Mouse (Mus musculus) spleen, postnatal 10 days (tissue): Measurements from ENCODE around the gene Fam83e.

ENCODE experiments used
- DNase-seq, 2 experiments: peaks; one replicate each; pipeline ENCODE4 v3.0.0; 2021 to 2022; ENCODE audit warnings: low spot score in 2 of 2

The Fam83e gene

DNA sequence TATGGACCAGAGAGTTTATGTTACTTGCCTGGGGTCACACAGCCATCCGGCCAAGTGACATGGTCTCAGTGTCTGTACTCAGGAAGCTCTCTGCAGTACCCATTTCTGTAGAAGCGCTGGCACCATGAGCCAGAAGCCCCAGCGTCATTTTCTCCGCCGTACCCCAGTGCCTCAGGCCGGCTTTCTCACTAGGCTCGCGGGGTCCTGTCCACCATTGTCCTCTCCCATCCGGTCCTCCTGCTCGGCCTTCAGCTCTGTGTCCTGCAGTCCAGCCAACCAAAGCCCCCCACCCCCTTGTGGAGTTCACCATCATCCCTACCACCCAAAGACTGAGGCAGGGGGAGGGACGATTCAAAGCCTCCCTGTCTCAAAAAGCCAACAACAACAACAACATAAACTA lies 19.4 kb upstream of the Fam83e start:
- no peak for DNase-seq

DNA sequence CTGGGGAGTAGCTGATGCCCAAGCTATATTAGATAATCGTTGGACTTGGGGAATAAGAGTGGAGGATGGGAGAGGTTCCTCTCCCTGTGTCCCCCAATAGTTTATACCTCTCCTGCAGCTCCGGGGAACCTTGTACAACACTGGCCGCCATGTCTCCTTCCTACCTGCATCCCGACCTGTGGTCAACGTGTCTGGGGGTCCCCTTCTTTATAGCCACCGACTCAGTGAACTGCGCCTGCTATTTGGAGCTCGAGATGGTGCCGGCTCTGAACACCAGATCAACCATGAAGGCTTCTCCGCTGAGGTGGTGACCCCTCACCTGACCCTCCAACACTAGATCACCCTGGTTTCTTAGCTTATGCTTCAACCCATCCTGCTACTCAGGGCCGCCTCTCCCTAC lies 18.7 kb upstream of the Fam83e start:
- no peak for DNase-seq

DNA sequence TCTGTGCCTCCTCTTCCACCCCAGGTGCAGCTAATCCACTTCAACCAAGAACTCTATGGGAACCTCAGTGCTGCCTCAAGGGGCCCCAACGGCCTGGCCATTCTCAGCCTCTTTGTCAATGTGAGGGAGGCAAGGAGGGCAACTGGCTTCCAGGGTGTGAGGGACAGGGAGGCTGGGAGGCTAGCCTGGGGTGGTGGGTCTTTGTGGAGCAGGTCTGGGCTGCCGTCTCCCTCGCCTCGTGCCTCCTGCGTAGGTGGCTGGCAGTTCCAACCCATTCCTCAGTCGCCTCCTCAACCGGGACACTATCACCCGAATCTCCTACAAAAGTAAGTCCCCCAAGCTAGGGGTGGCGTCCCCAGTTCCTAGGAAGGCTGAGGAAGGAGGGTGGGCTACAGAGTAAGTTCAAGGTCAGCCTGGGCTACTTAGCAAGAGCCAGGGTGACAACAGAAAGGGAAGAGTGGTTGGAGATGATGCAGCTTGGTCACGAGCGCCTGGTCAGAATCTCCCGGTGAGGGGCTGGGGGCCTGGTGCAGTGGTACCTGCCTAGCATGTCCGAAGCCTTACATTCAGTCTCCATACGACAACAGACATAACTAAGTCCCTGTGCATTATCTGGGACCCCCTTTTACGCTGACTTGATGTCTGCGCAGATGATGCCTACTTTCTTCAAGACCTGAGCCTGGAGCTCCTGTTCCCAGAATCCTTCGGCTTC lies 18.0 kb upstream of the Fam83e start:
- no peak for DNase-seq

DNA sequence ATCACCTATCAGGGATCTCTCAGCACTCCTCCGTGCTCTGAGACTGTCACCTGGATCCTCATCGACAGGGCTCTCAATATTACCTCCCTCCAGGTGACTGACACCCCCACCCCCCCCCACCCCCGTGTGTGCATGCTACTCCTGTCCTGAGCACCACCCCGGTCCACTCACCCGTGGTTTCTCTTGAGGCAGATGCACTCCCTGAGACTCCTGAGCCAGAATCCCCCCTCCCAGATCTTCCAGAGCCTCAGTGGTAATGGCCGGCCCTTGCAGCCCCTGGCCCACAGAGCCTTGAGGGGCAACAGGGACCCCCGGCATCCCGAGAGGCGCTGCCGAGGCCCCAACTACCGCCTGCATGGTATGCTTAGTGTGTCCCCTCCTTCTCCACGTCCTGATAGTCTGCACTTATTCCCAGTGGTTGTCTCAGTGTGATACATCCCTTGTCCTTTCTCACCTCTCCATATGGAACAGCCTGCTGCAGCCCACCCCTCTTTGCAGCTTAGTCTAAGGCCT lies 17.4 kb upstream of the Fam83e start:
- no peak for DNase-seq

DNA sequence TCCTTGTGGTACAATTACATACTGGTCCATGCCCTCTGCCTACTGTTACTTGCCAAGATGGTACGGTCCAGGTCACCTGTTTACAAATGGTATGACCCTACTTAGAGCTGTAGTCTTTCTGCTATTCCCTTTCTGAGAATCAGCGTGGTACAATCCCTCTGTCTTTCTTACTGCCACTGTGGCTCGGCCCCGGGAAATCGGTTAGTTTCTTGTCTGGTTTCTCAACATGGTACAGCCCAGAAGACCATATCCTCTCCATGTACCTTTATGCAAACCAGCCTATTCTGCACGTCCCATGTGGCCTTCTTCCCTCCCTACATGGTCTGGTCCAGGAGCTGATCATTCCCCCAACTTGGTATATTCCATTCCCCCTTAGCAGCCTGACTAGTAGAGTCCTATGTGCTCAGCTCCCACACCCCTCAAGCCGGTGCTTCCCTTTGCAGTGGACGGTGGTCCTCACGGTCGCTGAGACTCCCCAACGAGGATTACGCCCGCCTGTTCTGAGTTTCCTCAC lies 16.9 kb upstream of the Fam83e start:
- DNase-seq, result peak; percentile 38 to 59

DNA sequence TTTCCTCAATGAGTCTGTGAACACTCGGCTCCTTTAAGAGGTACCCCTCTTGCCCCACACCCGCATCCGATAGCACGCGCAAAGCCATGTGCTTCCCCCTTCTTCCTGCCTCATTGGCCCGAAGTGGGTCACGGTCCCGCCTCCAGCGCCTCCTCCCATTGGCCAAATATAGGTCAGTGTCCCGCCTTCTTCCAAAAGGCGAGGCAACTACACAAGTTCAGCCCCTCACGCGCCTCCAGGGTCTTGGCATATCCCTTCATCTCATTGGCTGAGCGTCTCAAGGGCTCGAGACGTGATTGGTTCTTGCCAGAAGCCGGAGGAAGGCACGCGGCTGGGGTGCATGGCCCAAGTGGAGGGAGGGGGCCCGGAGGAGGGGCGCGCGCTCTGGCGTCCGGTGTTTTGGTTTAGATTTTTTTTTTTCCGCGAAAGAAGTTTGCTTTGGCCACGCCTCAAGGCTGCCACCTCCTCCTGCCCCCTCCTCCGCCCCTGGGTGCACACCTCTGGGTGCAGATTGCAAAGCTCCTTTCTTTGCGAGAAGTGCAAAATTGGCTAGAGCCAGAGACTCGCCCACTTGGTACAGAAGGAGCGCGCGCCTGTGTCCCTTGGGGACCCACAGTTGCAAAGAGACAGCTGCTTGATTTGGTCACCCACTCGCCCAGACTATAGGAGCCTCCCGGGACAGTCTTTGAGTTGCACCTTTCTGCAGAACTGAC lies 16.1 kb upstream of the Fam83e start, which contains the start of gene Dbp:
Dbp (plus strand) TSS at position 359 of the 713 bp plus-strand sequence.
- DNase-seq, result peak; percentile 78 to 93

DNA sequence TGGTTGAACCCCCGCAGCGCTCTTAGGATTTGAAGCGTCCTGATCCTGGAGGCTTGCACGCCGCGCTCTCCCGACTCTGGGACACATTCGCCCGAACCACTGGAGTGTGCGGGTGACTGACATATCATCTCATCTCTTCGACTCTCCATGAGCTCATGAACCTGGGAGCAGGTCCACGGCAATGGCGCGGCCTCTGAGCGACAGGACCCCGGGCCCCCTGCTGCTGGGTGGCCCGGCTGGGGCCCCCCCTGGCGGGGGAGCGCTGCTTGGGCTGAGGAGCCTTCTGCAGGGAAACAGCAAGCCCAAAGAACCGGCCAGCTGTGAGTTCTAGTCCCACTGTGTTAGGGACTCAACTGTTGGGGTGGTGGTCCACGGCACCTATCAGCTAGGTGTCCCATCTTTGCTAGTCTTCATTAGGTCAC lies 15.6 kb upstream of the Fam83e start:
- DNase-seq, result no peak

DNA sequence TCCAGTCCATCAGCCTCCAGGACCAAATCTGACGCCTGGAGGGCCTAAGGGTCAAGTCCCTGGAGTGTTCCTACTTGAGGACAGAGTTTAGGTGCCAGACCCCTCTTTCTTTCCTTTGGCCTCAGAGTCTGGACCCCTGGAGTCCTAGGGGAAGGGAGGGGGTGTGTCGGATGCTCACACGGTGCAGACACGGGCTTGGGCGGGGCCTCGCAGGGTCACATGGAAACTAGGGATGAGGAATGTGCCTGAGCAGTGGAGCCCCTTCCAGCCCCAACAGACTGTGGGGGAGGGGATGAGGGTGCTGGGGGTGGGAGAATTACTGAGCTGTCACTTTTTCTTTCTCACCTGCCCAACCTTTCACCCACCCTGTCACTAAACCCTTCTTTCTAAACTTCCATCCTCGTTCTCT lies 15.1 kb upstream of the Fam83e start:
- peak; percentile 42 to 66 for DNase-seq

DNA sequence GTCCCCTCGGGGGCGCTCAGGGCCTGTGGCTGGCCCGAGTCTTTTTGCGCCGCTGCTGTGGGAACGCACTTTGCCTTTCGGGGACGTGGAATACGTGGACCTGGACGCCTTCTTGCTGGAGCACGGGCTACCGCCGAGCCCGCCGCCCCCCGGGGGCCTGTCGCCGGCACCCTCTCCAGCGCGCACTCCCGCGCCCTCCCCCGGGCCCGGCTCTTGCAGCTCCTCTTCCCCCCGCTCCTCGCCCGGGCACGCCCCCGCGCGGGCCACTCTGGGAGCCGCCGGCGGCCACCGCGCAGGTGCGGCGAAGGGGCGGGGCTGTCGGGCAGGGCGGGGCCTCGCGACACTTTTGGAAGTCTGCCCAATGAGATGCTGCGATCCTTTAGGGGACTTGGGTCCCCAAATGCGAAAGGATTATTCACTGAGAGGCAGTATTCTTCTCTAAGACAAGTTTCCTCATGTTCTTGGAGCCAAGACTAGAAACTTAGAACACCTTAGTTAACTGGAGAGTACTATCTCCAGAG lies 14.2 kb upstream of the Fam83e start:
- DNase-seq, result peak; percentile 73 to 88

DNA sequence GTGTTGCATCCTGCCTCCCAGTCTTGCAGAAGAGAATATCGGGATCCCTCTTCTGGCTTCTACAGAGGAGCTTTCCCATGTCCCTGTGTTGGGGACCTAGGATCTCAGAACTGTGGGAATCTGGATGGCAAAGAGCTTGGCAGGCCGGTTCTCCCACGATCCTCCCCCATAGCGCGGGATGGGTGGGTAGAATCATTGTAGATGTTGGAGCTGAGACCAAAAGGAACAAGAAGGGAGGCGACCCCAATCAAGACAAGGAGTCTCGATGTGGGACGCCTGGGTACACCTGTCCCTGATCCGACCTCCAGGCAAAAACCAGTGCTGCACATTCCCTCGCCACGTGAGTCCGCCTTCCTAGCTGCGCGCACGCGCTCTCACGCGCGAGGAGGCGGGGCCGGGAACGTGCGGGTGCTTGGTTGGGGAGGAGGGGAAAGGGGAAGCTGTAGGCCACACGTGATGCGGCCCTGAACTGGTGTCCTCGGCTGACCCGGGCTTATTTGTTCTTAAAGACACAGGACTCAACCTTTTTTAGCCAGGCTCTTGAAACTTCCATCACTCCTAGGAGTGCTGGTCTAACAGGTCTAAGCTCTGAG lies 13.5 kb upstream of the Fam83e start:
- DNase-seq, result peak; percentile 72 to 89

DNA sequence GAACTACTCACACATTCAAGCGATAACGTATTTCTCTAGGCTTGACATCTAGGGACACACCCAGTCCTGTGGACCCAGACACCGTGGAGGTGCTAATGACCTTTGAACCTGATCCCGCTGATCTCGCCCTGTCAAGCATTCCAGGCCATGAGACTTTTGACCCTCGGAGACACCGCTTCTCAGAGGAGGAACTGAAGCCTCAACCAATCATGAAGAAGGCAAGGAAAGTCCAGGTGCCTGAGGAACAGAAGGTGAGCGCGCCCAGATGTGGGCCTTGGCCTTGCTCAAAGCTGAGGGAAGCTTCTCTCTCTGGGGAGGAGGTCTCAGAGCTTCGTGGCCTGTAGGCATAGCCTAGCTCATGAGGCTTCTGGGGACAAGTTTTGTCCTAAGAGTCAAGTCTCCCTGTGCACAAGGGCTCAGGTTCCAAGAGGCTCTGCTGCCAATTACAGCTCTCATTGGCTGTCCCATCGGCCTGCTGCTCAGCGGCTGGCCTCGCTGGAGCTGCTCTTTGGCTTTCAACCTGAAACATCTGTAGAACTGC lies 12.7 kb upstream of the Fam83e start:
- no peak for DNase-seq

DNA sequence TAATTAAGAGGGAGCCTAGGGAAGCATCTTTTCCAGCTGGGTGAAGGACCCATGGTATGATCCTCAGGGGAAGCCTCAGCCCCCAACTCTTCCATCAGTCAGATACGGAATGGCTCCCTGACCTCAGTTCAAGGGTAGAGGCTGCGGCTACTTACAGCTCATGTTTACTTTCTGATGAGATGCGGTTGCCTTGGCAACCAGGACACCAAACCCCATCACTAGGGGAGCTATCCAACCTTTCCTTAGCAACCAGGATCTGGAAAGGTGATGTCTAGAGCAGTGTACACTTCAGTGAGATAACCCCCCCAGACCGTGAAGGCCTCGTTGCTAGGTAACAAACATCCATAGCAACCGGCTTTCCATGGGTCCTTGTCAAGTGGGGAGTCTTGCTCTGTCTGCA lies 12.0 kb upstream of the Fam83e start:
- no peak for DNase-seq

DNA sequence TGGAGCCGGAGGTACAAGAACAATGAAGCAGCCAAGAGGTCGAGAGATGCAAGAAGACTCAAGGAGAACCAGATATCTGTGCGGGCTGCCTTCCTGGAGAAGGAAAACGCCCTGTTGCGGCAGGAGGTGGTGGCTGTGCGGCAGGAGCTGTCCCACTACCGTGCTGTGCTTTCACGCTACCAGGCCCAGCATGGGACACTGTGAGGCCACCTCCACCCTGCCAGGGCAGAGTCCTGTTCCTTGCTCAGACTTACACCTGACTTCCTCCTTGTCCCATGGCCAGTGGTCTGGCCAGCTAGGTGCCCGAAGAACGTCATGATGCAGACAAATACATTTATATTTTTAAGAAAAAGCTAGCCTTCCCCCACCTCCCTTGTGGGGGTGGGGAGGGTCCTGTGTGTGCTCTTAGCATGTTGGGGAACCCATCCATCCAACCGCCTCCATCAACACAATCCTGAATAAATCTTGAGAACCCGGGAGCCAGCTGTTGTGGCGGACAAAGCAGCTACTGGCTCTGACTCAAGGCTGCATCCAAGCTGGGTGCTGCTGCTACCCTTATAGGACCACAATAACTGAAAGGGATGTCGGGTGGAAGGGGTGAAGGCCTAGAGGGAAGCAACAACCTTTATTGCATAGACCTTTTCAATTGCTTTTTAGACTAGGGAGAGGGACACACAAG lies 11.2 kb upstream of the Fam83e start:
- no peak for DNase-seq

DNA sequence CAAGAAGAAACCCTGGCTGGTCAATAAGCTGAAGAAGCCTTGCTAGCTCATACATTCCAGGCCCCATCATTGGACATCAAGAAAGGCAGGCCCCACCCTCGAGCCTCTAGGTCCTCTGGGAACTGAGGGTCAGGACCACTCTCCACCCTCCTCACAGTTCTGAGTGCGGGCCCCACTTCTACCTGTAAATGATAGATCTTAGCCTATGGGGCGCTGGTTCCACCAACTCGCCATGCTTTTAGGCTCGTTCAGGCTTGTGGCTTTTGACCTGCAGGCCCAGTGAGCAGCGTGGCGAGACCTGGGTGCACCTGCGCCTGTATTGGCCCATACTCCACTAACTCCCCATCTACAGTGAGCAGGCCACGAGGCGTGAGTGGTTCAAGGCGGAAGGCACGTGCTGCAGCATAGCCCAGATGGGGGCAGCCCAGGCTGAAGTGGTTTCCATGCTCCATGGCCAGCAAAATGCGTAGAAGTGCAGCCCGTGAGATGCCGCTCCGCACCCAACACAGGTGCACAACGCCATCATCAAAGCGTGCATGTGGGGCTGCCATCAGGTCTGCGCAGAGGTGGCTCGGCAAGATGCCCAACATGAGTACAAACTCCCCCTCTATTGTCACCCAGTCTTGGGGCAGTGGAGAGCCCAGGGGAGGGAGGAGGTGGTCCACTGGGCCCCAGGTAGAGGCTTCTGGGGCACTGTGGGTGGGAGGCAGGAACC lies 10.4 kb upstream of the Fam83e start:
- DNase-seq, result no peak

DNA sequence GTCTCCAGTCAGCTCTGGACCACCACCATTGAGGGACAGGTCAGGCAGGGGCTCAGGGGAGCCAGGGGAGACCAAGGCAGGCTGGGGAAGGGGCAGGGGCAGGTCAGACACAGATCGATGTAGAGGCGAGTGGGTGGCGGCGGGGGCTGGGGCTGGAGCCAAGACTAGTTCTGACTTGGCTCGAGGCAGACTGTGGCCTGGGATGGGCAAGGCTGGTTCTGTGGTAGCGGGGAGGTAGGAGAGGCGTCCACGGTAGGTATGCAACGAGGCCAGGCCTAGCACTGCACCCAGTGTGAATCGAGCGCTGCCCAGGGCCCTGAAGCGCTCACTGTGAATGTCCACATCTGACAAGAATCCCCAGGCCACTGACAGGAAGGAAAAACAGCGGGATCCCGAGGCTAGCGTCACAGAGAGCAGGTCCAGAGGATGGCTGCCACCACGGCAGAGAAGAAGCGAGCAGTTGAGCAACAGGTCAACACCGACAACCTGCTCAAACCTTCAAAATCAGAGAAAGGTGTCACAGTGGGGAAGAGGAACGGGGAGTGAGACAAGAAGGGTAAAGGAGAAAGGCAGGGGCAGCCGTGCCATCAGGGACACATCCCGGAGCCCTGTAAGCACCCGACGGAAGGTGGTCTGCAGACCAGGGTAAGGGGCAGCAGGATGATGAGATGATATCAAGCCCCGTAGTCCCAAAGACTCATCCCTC lies 9.5 kb upstream of the Fam83e start:
- DNase-seq, result no peak

DNA sequence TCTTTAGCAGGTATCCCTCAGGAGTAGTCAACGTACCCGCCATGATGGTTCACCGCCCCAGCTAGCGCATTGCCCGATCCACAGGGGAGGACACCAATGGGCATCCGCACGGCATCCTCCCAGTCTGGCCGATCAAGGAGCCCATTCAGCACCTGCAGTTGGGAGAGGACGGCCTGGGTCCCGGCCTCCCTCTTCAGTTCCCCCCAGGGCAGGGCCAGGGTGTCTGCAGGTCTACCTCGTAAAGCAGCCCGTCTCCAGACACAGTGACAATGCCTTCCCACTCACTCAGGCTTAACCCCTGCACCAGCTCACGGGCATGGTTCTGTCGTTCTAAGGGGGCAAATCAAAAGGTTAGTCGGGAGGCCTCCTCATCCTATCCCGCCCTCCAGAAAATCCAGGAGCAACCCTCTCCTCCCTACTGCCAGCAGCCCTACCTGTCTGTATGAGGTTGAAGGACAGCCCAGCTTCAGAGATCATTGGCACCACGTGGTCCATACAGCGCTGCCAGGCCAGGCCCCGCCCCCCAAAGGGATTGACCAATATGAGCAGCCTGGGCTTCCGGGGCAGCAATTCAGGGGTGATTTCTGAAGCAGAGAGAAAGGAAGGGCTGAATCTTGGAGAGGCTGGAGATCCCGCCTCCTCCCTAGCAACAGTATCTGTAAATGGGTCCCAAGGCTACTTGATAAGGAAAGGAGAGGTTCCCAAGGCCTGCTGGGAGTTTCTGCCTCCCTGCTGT lies 8.8 kb upstream of the Fam83e start:
- DNase-seq, result no peak

DNA sequence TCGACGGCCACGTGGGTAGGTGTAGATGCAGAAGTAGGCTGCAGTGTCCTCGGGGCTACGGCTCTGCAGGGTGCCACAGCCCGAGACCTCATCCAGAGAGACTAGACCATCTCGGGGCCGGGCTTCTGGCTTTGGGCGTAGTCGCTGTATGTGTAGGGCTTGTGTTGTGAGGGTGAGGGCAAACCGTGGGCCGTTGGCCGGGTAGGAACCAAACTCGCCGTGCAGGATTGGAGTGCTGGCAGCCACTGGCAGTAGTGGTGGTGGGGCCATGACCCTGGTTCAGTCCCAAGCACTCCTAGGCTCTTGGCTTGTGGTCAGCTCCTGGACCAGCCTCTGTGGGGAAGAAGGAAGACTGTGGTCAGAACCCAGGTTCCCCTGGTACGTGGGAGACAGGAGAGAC lies 7.6 kb upstream of the Fam83e start:
- DNase-seq, result no peak

DNA sequence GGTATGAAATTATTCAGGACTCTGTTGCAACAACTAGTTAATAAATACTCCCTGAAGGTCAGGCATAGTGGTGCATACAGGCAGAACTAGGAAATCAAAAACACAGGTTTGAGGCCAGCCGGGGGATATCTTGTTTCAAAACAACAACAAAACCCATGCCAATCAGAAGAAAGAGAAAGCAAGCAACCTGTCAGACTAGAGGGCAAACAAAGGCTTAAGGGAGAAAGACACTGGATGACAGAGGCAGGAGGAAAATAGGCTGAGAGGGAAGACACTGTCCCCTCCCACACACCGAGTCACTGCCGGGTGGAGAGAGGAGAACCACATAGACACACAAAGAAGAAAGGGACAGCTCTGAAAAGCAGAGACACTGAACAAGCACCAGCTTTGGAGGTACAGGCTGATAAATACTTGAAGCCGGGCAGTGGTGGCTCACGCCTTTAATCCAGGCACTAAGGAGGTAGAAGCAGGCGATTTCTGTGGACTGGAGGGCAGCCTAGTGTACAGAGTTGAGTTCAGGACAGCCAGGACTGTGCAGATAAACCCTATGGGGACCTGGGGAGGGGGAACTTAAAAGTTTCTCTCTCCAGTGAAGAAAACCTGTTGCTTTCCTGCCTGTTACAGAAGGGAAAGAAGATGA lies 7.0 kb upstream of the Fam83e start:
- DNase-seq, result no peak

DNA sequence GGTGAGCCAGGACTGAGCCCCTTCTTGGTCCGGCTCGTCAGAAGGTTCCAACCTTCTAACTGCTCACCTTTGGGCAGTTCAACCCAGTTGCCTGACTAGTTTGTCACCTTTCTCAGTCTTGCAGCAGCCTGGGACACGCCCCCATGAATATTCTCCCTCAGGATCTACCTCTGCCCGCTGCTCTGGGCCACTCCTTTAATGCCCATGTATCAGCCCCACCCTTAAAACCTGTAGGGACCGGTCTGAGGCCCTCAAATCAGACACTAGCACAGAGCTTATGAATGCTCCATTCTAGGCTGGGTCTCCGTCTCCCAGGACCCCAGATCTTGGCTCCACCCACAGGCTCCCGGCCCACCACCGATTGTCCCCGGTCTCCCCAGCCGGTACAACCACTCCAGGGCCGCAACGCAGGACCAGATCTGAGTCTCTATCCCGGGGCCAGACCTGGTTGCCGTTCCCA lies 6.4 kb upstream of the Fam83e start:
- no peak for DNase-seq
